Mouse (Mus musculus) embryonic facial prominence, embryonic 12.5 days (tissue): ENCODE measurements around the gene Bub1b. TPM values are rescaled to one million over a fixed set of nuclear protein-coding genes. Genes with fewer than 3 reads are reported as not detected.

Experiments
- ATAC-seq: fragments of 200-750 bp; cut with Nextera tagmentation; 2 replicates; pipeline ENCODE4 v1.8.0; 2017; ENCODE audit not compliant: insufficient number of reproducible peaks, insufficient read depth, low FRiP score, low TSS enrichment
- H3K27ac ChIP-seq: fragments of 300-500 bp; sonication (generic); 2 replicates; pipeline ENCODE4 v1.5.1; 2016; ENCODE audit warnings: mild to moderate bottlenecking
- H3K27me3 ChIP-seq: fragments of 300-500 bp; sonication (generic); 2 replicates; pipeline ENCODE4 v1.6.1; 2016; ENCODE audit warnings: mild to moderate bottlenecking, moderate library complexity
- H3K36me3 ChIP-seq: fragments of 300-500 bp; sonication (generic); 2 replicates; pipeline ENCODE4 v1.6.1; 2016; ENCODE audit warnings: mild to moderate bottlenecking
- H3K4me1 ChIP-seq: fragments of 300-500 bp; sonication (generic); 2 replicates; pipeline ENCODE4 v1.6.1; 2016
- H3K4me2 ChIP-seq: fragments of 300-500 bp; sonication (generic); replicated peaks from 2 replicates; pipeline ENCODE4 v1.6.1; 2016; ENCODE audit warnings: mild to moderate bottlenecking, moderate library complexity
- H3K4me3 ChIP-seq: fragments of 300-500 bp; sonication (generic); 2 replicates; pipeline ENCODE4 v1.5.1; 2016; ENCODE audit warnings: mild to moderate bottlenecking
- H3K9ac ChIP-seq: fragments of 300-500 bp; sonication (generic); 2 replicates; pipeline ENCODE4 v1.6.1; 2016; ENCODE audit warnings: mild to moderate bottlenecking, moderate library complexity
- H3K9me3 ChIP-seq: fragments of 300-500 bp; sonication (generic); 2 replicates; pipeline ENCODE4 v1.6.1; 2016; ENCODE audit warnings: mild to moderate bottlenecking, moderate library complexity
- WGBS: fragments of 180-500 bp; shearing (Covaris S2); methylation state at CpG from one replicate; pipeline ENCODE4 v1.1.7; 2016; 5-methylcytosine and 5-hydroxymethylcytosine counted together
- polyA plus RNA-seq: library from polyadenylated mRNA; unstranded; fragments of >200 nt; fragmentation: Nextera tagmentation; extraction: Ambion mirVana; gene quantifications from 2 replicates; pipeline ENCODE4 v1.2.1, GENCODE M21; 2016

Gene Bub1b
- polyA plus RNA-seq, 1 experiment from 2014 or later, result 106 TPM

GRCm38 (mm10) chr2:118658457-118658856 is 60.4 kb downstream of the Bub1b start:
- Histone ChIP-seq H3K4me3 (no peak overlapping the region), H3K36me3 (no peaks in the 10 kb centered on the region), H3K27ac (no peak overlapping the region), H3K27me3 (peaks cover 8% of the 10 kb centered on the region; the same call in 1 of the 2 replicates), H3K4me1 (peaks cover 31% of the 10 kb centered on the region), H3K9me3 (no peaks in the 10 kb centered on the region), H3K4me2 (no peak overlapping the region), H3K9ac (no peak overlapping the region)
- 43% methylated on average over 4 of the region's 4 CpGs for WGBS
- ATAC-seq, result peak; percentile 61; the same call in 1 of the 2 replicates

GRCm38 (mm10) chr2:118659077-118659476 is 61.1 kb downstream of the Bub1b start:
- H3K4me3 ChIP-seq, result no peak overlapping the region
- peaks cover 15% of the 10 kb centered on the region for H3K27me3 ChIP-seq
- no peak overlapping the region for H3K9ac ChIP-seq
- WGBS, result 82% methylated on average over 1 of the region's 1 CpGs
- peaks cover 35% of the 10 kb centered on the region for H3K4me1 ChIP-seq
- H3K9me3 ChIP-seq, result no peaks in the 10 kb centered on the region
- ATAC-seq, result no peak
- no peaks in the 10 kb centered on the region for H3K36me3 ChIP-seq
- no peak overlapping the region for H3K27ac ChIP-seq
- no peak overlapping the region for H3K4me2 ChIP-seq

- H3K9me3 ChIP-seq, result no peaks in the 10 kb centered on the region
- H3K4me3 ChIP-seq, result no peak overlapping the region; the same call in 1 of the 2 replicates
- no peak overlapping the region for H3K27ac ChIP-seq
- H3K36me3 ChIP-seq, result no peaks in the 10 kb centered on the region
- peaks cover 33% of the 10 kb centered on the region for H3K4me1 ChIP-seq
- H3K4me2 ChIP-seq, result peak overlapping the region; percentile 55
- no peak for ATAC-seq
- H3K9ac ChIP-seq, result no peak overlapping the region
- 86% methylated on average over 12 of the region's 12 CpGs for WGBS
- H3K27me3 ChIP-seq, result peaks cover 19% of the 10 kb centered on the region
Observed at GRCm38 (mm10) chr2:118659493-118659892, 61.5 kb downstream of the Bub1b start.

- Histone ChIP-seq H3K9me3 (no peaks in the 10 kb centered on the region), H3K27me3 (peaks cover 20% of the 10 kb centered on the region), H3K4me1 (peaks cover 33% of the 10 kb centered on the region), H3K36me3 (no peaks in the 10 kb centered on the region), H3K9ac (peak overlapping the region; percentile 29; the same call in 1 of the 2 replicates), H3K27ac (no peak overlapping the region), H3K4me3 (peak overlapping the region; percentile 36), H3K4me2 (peak overlapping the region; percentile 55)
- ATAC-seq, result 0 out of 2 replicates have a peak, but pooled peaks have one; percentile 29
- 3% methylated on average over 4 of the region's 4 CpGs for WGBS
Observed at GRCm38 (mm10) chr2:118659998-118660452, 62.0 kb downstream of the Bub1b start.

GRCm38 (mm10) chr2:118661891-118662290 is 63.9 kb downstream of the Bub1b start:
- Histone ChIP-seq H3K27me3 (peaks cover 24% of the 10 kb centered on the region), H3K4me1 (peaks cover 26% of the 10 kb centered on the region), H3K36me3 (no peaks in the 10 kb centered on the region), H3K9ac (no peak overlapping the region), H3K27ac (no peak overlapping the region), H3K9me3 (no peaks in the 10 kb centered on the region), H3K4me2 (no peak overlapping the region), H3K4me3 (no peak overlapping the region)
- 72% methylated on average over 9 of the region's 9 CpGs for WGBS
- no peak for ATAC-seq

- Histone ChIP-seq H3K4me3 (peak within 1 kb of the TSS; percentile 39), H3K27ac (no peak within 1 kb of the TSS)
Observed at GRCm38 (mm10) chr2:118662902-118663803, 65.1 kb downstream of the Bub1b start, which contains the start of gene Pak6. Gene Pak6, plus strand, starts transcription at chr2:118663303.

GRCm38 (mm10) chr2:118663804-118664766 is 66.1 kb downstream of the Bub1b start:
- Histone ChIP-seq H3K4me1 (peaks cover 23% of the 10 kb centered on the region), H3K9me3 (no peaks in the 10 kb centered on the region), H3K36me3 (no peaks in the 10 kb centered on the region), H3K4me2 (peak overlapping the region; percentile 82), H3K27me3 (peaks cover 27% of the 10 kb centered on the region), H3K9ac (no peak overlapping the region), H3K4me3 (peak overlapping the region; percentile 39), H3K27ac (no peak overlapping the region)
- 49% methylated on average over 19 of the region's 19 CpGs for WGBS
- ATAC-seq, result no peak

More at GRCm38 (mm10) chr2:118662902-118663803, 65.1 kb downstream of the Bub1b start, which contains the start of gene Pak6:
- H3K4me2 ChIP-seq, result peak within 1 kb of the TSS; percentile 82
- peaks cover 27% of the 10 kb centered on the region for H3K27me3 ChIP-seq
- peaks cover 24% of the 10 kb centered on the region for H3K4me1 ChIP-seq
- ATAC-seq, result no peak
- 2% methylated on average over 37 of the region's 37 CpGs for WGBS
- H3K36me3 ChIP-seq, result no peaks in the 10 kb centered on the region
- no peaks in the 10 kb centered on the region for H3K9me3 ChIP-seq
- H3K9ac ChIP-seq, result peak within 1 kb of the TSS; percentile 42

- Histone ChIP-seq H3K9ac (no peak overlapping the region), H3K27me3 (peaks cover 27% of the 10 kb centered on the region), H3K4me1 (peaks cover 17% of the 10 kb centered on the region), H3K4me3 (no peak overlapping the region), H3K36me3 (no peaks in the 10 kb centered on the region), H3K9me3 (no peaks in the 10 kb centered on the region), H3K4me2 (no peak overlapping the region), H3K27ac (no peak overlapping the region)
- WGBS, result 70% methylated on average over 3 of the region's 3 CpGs
- no peak for ATAC-seq
Observed at GRCm38 (mm10) chr2:118664975-118665516, 67.0 kb downstream of the Bub1b start.

- Histone ChIP-seq H3K4me3 (no peak overlapping the region), H3K4me1 (peaks cover 15% of the 10 kb centered on the region), H3K9me3 (no peaks in the 10 kb centered on the region), H3K9ac (no peak overlapping the region), H3K27me3 (peaks cover 28% of the 10 kb centered on the region), H3K4me2 (no peak overlapping the region), H3K36me3 (no peaks in the 10 kb centered on the region), H3K27ac (no peak overlapping the region)
- 83% methylated on average over 4 of the region's 4 CpGs for WGBS
- no peak for ATAC-seq
Observed at GRCm38 (mm10) chr2:118665616-118666015, 67.6 kb downstream of the Bub1b start.

- no peak overlapping the region for H3K9ac ChIP-seq
- H3K27me3 ChIP-seq, result peaks cover 40% of the 10 kb centered on the region
- peaks cover 15% of the 10 kb centered on the region for H3K4me1 ChIP-seq
- H3K4me2 ChIP-seq, result no peak overlapping the region
- no peak overlapping the region for H3K4me3 ChIP-seq
- WGBS, result 67% methylated on average over 5 of the region's 5 CpGs
- ATAC-seq, result no peak
- H3K36me3 ChIP-seq, result no peaks in the 10 kb centered on the region
- H3K9me3 ChIP-seq, result no peaks in the 10 kb centered on the region
- no peak overlapping the region for H3K27ac ChIP-seq
Observed at GRCm38 (mm10) chr2:118667181-118667580, 69.2 kb downstream of the Bub1b start.

GRCm38 (mm10) chr2:118669245-118669644 is 71.2 kb downstream of the Bub1b start:
- Histone ChIP-seq H3K4me3 (no peak overlapping the region), H3K4me1 (no peaks in the 10 kb centered on the region), H3K9me3 (no peaks in the 10 kb centered on the region), H3K4me2 (no peak overlapping the region), H3K27ac (no peak overlapping the region), H3K9ac (no peak overlapping the region), H3K27me3 (peaks cover 44% of the 10 kb centered on the region), H3K36me3 (no peaks in the 10 kb centered on the region)
- ATAC-seq, result no peak
- 40% methylated on average over 6 of the region's 6 CpGs for WGBS
